Mouse (Mus musculus): ENCODE data around the gene Zbtb4.

- no peak for TF ChIP-seq CTCF (IDR thresholded peaks at IDR 0.05)
- no peak for TF ChIP-seq EP300 (IDR thresholded peaks at IDR 0.05)
Measured at GRCm38 (mm10) chr11:69833554-69833953, 67.8 kb downstream of the Zbtb4 start.

All from lung, postnatal 0 days (tissue).